Mouse (Mus musculus) bone marrow, adult 2 months (tissue): ENCODE data around the gene Morf4l1.

Experiments
- CTCF ChIP-seq: fragments of 200-500 bp; IDR thresholded peaks from 2 replicates; pipeline ENCODE4 v1.5.1; 2011; ENCODE audit warnings: low read length, control low read depth; ENCODE audit not compliant: control insufficient read depth, insufficient read depth
- POLR2A ChIP-seq: fragments of 200-500 bp; IDR thresholded peaks from 2 replicates; pipeline ENCODE4 v1.6.1; 2011; ENCODE audit warnings: low read depth, mild to moderate bottlenecking, control low read depth, low read length, borderline replicate concordance; ENCODE audit not compliant: control insufficient read depth

DNA sequence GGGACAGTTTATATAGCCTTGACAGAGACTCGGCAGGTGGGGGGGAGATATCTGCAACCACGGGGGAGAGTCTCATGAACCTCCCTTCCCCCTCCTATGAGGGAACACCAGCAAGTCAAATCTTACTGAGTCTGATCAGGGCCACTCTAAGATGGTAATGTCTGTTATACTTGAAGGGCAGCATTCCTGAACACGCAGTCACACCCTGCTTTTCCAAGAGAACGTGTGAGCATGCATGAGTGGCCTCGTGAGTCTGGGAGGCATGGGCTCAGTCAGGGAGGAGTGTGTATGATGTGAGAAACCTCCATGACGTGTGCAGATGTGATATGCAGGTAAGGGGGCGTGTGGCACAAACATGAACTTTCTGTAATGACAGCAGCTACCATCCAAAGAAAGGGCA, 45.1 kb downstream of the Morf4l1 start:
- no peak for TF ChIP-seq POLR2A
- no peak for TF ChIP-seq CTCF
